Mouse (Mus musculus) retina, embryonic 14.5 days (tissue): ENCODE results near the gene Kcnn3.

ENCODE experiments used
- DNase-seq: peaks from one replicate; pipeline ENCODE4 v3.0.0-alpha.2; 2015; ENCODE audit warnings: low spot score

Gene Kcnn3

DNA sequence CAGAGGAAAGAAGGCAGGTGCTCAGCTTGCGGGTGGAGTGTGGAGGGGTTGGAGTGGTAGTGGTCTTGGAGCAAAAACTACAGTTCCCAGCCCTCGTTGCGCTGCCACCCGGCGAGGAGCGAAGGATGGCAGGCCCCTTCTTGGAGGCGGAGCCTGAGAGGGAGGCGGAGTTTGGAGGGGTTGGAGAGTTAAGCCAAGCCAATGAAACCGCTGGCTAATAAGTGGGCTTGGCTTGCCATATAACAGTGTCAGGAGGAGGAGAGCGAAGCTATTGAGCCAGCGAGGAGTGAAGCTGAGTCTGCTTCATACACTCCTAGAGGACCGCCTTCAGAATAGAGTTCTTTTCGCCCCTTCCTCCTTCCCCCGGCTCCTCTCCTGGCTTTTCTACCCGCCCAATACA lies at the start of gene Kcnn3:
TSS of gene Kcnn3 (plus strand) at position 271 of the 400 bp plus-strand sequence.
- peak; percentile 94 for DNase-seq

DNA sequence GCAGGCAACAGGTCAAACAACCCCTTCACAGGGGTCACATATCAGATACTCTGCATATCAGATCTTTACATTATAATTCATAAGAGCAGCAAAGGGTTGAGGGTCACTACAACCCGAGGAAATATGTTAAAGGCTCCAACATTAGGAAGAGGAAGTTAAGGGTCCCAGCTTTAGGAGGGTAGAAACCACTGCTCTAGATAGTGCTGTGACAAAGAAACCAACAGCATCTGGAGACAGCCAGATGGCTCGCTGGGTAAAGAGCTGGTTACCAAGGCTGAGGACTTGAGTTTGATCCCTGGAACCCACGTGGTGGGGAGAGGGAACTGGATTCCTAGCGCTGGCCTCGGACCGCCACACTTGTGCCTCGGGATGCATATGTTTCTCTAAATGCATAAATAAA lies 47.7 kb upstream of the Kcnn3 start:
- no peak for DNase-seq

DNA sequence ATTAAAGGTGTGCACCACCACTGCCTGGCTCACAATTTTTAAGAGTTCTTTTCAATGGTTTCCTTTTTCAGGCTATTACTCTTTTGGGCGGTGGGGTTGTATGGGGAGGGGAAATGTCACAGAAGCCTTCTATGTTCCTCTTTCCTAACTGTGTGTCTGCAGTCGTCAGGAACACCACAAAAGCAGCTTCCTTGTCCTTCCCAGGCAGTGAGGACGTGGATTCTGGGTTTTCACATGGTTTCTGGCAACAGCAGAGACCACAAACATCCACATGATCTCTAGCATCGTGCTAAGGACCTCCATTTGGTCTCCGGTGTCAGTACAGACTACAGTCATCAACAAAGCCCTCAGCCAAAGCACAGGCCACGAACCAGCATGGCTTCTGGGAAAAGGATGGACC lies 46.1 kb upstream of the Kcnn3 start:
- DNase-seq, result no peak

DNA sequence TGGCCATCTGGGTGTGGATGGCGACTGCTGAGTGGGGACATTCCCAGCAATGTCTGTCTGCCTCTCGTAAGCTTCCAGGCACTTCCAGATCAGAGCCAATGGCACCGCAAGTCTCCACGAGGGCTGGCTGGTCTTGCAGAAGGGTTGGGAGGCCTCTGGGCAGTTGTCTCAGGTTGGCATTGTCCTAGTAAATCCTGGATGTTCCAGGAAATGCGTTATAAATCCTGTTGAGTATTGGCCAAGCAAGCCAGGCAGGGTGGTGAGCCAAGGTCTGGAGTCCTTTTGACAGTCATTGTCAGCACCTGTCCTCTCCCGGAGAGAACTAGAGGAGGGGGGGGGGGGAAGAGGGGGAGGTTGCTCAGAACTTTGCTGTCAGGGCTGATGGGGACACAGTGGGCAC lies 40.9 kb upstream of the Kcnn3 start:
- no peak for DNase-seq

DNA sequence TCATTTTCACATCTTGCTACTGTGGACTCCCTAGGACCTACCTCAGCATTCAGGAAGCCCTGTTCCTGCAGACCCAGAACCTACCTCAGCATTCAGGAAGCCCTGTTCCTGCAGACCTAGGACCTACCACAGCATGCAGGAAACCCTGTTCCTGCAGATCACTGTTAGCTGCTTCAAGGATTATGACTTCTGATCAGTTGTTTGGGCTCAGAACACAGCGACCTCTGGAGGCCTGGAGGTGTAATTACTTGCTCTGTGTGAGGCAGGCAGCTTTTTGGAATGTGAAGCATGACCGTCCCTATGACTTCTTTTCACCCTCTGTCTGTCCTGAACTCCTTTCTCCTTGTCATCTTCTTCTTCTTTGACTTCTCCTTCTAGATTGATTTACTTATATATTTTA lies 38.5 kb upstream of the Kcnn3 start:
- peak; percentile 50 for DNase-seq

DNA sequence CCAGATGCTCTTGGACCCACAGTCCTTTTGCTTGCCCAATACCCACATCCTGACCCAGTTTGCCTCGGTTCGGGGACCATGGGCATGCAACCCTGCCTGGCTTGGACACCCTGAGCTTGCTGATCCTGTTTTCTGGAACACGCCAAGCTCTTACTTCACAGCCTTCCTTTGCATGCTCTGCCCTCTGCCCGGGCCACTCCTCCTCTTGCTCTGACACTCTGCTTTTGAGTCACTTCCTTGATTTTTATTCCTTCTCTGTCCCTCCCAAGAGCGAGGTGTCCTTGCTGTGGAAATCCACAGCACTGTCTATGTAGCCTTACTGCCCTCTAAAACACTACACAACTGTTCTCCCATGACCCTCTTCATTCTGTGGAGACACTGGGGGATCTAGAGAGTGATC lies 37.7 kb upstream of the Kcnn3 start:
- no peak for DNase-seq

DNA sequence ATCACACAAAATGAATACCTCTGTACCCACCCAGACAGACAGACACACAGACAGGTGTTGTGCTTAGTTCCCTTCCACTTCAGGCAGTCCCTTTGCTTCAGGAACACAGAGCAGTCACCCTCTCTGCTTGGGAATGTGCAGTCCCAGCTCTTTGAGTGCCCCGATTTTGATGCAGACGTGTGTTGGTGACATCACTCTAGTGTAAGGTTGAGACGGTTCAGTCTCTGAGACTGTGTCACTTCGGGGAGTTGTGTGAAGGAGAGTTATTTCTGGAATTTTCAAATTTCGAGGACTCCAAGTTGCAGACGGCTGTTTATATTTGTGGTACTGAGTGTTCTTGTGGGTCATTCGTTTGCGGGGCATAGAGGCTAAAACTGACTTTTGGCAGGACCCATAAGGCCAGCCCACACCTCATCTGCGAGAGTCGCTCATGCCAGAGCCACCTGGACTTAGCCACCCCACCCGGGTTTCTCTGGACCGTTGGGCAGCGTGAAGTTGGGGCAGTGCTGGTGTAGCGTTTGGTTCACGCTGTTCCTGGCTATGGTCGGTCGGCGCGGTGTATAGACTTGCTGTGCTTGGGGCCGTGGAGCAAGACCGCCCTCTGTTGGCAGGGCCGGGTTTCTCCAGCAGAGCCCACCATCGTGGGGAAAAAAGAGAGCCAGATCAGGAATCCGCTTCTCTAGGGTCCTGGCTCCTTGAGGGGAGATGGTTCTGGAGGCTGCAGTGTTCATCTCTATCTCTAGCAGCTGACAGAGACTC lies 35.0 kb upstream of the Kcnn3 start:
- peak; percentile 86 for DNase-seq

DNA sequence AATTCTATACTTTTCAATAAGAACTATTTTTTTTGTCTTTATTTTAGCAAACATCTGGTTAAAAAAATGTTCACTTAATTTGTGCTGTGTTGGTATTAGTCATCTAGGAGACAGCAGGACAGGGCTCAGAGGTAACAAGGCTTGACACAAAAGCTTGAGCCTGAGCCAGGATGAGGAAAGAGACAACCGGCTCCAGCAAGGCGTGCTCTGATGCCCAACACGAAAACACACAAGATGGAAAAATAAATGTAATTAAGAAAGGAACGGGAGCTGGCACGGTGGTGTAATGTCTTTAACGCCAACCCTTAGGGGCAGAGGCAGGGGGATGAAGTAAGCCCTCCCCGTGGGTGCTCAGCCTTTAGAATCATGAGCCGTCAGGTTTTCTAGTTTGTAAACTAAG lies 33.9 kb upstream of the Kcnn3 start:
- no peak for DNase-seq

DNA sequence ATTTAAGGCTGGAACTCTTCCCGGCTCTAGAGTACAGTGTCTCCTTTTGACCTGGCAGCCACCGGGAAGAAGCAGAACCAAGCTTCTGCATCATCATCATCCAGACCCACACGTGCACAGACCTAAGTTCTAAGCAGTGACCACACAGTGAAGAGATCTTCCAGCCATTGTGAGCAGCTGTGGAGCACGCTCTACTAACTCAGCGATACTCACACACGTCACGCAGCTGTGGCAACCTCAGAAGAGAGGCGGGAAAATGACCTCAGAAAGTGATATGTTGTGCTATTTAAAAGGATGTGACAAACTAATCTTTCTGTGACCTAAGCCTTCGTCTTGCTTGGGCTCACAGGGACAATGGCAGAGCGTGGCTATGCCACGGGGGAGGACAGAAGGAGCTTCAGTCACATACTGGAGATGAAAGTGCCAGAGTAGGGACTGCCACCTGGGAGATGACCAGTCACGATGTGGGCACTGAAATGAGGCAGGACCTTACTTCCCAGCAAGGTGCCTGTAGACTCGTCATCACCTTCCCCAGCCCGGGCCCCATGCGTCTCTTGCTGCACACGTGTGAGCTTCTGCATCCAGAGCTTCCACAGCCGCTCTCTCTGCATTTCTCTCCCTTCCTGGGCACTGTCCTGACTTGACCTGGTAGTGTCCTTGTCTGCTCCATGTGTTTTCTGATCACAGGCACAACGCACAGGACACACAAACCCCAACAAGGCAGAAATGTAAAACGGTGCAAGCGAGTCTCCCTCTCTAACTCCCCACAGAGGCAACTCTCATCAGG lies 32.9 kb upstream of the Kcnn3 start:
- DNase-seq, result peak; percentile 17

DNA sequence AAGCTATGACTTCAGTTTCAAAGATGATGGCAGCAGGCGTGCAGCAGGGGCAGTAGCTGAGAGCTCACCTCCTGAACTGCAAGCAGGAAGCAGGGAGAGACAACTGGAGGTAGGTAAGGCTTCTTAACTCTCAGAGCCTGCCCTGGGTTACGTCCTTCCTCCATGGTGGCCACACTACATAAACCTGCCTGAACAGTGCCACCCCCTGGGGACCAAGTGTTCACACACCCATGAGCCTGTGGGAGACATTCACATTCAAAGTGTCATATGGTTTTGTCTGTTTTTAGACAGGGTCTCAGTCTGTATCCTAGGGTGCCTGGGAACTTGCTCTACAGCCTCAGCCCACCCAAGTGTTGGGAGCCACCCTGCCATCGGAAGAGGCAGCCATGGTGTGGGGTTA lies 29.2 kb upstream of the Kcnn3 start:
- DNase-seq, result no peak

DNA sequence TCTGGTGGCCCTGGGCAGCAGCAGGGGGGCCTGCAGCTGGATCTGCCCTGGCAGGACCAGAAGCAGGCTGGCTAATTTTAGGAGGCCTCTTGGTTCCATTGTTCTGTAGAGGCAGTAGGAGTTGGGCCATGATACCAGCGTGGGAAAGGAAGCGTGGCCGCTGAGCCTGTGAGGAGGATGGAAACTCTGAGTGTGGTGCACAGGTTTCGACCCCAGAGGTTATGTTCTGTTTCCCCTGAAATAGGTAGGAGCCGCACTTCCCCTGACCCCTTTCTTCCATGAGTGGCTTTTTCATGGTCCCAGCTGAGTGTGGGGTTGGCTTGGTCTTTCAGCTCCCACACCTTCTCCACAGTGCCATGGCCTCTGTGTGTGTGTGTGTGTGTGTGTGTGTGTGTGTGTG lies 28.4 kb upstream of the Kcnn3 start:
- DNase-seq, result no peak

DNA sequence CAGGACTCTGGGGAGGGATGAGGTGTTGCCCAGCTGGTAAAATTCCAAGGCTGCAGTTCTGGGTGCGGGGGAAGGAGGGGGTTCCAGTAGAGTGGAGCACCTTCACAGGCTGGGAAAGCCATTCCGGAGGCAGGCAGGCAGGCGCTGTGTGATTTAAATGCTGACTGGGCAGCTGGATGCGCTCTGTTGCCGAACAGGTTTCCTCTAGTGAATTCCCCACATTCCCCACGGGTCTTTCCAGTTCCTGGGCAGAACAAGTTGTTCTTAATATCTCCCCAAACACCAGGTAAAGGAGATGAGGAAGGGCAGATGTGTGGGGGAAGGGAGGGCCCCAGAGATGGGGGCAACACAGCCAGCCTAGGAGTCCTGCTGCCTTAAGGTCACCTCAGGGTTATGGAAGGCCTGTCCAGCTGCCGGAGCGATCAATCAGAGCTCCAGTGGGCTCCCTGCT lies 27.2 kb upstream of the Kcnn3 start:
- DNase-seq, result no peak

DNA sequence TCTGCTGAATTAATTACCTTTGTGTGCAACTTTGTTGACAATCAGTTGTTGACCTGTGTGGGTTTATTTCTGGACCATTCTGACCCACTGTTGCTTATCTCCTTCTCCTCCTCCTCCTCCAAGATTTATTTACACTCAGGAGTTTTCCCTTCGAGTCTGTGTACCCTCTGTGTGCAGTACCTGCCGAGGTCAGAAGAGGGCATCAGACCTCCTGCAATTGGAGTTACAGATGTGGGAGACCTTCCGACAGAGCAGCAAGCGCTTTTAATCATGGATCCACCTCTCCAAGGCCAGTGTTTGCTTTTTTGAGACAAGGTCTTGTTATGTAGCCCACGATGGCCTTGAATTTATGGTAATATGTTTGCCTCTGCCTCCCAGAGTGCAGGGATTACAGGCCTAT lies 25.3 kb upstream of the Kcnn3 start:
- no peak for DNase-seq

DNA sequence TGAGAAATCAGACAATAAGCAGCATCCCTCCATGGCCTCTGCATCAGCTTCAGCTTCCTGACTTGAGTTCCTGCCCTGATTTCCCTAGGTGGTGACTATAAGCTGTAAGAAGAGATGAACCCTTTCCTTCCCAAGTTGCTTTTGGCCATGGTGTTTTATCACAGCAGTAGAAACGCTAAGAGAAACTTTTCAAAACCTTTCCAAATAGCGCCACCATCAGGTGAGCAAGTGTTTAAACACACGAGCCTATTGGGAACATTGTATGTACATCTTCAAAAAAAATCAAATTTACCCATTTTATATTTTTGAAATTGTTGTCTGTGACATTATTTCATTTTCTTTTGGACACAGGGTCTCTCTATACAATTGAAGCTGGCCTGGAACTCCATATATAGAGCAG lies 23.6 kb upstream of the Kcnn3 start:
- no peak for DNase-seq

DNA sequence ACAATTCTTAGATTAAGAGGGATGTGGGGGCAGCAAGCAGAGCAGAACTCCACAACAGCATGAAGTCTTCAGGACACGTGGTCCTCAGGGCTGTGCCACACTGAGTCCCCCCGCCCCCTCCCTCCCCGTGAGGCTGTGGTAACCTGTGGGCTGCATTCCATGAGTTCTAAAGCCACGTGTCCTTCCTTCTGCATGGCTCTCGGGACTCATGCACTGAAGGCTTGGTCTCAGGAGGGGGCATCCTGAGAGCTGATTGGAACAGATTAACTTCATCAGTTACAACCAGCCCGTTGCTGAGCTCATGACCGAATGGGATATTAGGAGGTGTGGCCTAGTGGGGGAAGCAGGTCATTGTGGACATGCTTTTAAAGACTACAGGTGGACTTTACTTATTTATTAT lies 20.3 kb upstream of the Kcnn3 start:
- no peak for DNase-seq

DNA sequence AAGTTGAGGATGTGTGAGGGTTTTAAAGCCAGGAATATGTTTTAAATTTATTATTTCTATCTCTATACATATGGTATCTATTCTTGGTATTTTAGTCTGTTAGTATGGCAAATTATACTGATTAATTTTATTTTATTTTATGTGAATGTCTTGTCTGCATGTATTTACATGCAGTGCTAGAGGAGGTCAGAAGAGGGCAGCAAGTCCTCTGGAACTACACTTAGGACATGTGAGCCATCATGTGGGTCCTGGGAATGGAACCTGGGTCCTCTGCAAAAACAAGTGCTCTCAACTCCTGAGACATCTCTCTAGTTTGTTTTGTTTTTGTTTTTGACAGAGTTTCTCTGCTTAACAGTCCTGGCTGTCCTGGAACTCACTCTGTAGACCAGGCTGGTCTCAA lies 18.5 kb upstream of the Kcnn3 start:
- no peak for DNase-seq

DNA sequence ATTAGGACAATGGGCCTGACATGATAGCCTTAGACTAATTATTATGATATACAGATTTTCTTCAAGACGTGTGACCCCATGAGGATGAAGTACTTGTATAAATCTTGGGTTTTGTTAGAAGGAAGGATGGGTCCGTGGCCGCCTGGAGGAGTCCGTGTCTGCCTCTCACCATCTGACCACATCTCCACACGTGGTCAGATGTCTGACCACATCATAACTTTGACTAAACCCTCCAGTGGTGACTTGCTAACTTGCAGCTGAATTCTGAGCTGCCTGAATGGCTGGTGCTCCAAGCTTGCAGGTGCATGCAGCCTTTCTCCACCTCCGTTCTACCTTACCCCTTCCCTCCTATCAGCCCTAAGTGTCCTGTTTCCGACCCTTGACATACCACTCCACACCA lies 17.4 kb upstream of the Kcnn3 start:
- no peak for DNase-seq

DNA sequence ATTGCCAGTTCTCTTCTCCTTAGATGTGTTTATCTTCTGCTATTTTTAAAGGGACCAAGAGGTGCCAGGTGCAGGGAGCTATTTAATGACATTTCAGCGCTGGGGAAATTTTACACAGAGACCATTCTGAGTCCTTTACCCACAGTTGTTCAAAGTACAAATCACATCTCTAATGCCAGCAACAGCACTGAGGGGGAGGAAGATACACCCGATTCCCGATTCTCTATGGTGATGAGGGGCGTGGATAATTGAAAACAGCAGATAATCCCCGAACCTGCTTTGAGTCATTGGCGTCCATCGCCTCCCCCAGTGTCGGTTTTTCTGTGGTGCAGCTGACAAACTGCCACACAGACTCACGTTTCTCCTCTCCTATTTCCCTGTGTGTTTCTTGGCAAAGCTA lies 11.9 kb upstream of the Kcnn3 start:
- no peak for DNase-seq

DNA sequence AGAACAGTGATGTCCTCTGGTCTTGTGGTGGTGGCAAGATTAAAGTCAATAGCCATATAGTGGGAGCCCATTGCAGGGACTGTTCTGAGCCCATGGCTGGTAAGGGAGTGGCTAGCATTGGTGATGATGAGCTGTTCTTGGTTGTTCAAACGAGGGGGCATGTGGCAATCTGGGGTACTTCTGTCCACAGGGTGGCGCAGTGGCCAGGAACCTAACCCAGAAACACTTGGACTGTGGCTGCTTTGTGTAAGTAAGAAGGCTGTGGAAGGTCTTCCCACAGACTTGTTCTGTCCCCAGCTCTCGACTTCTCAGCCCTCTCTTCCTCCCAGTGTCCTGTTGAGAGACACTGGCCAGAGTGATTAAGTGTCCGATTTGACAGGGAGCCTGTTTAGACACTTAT lies 9.0 kb upstream of the Kcnn3 start:
- peak; percentile 82 for DNase-seq

DNA sequence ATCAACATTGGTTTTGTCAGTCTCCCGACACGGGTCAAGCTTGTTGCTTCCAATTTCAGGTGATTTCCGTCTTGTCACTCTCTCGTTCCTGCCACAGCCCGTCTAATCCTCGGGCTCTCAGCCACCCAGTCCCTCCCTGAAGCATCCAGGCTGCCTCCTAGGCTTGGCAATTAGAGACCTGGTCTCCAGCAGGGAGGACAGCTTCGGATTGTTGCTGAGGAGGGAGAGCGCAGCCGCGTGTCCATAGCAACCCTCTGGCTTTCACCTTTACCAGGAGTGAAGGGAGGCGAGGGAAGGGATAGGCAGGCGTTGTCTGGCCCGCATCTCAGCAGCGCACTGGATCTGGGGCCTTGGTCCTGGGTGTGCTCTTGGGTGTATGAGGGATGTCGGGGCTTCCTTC lies 8.6 kb upstream of the Kcnn3 start:
- peak; percentile 37 for DNase-seq

DNA sequence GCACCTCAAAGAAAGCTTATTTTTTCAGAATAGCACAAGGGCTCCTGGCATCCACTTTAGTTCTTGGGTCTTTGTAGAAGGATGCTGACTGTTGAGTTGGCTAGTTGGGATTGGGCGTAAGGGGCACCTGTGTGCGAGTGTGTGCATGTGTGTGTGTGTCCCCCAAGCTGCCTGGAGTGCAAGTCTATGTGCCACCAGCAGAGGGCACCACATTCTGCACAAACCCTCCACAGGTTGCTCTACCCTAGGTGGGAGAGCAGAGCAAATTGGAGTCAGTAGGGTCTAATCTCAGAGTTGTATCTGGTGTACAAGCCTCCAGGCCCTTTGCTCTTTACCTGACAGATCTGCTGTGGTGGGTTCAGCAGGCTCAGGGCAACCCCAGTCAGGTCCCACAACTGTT lies 7.7 kb upstream of the Kcnn3 start:
- peak; percentile 28 for DNase-seq

DNA sequence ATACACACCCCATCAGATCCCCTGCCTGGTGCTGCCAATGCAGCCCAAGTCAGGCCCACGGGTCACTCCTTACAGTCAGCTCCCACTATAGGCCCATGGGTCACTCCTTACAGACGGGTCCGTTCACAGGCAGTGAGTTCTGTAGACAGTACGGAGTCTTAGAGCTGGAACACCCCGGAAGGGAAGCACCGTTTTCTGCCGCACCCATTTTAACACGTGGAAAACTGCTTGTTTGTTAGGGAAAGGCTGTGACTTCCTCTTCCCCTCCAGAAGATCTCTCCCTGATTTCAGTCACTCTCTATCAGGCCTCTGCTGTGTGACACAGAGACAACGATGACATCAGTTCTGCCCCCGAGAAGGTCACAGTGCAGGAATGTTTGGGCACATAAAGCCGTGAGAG lies 4.5 kb upstream of the Kcnn3 start:
- DNase-seq, result no peak

DNA sequence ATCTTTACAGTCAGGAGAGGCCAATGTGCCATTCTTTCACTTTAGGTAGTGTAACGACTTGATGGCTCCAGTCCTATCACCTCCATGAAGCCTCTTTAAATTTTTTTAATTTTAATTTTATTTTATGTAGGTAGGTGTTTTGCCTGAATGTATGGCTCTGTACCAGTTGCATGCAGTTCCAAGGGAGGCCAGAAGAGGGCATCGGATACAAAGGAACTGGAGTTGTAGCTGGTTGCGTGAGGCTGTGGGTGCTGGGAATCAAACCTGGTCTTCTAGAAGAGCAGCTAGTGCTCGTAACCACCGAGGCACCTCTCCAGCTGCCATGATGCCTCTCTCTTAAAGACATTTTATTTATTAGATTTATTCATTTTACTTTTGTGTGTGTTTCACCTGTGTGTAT lies 3.6 kb upstream of the Kcnn3 start:
- DNase-seq, result no peak
